Mouse (Mus musculus) thymus, adult 18-20 months (tissue): ENCODE measurements around the gene AC140267.1.

Experiments
- DNase-seq, 2 experiments: peaks; one replicate each; pipeline ENCODE4 v3.0.0; 2022; ENCODE audit warnings: mixed read lengths in 2 of 2

Gene AC140267.1

GRCm38 (mm10) chr15:80232331-80232730 lies 3.3 kb upstream of the AC140267.1 start:
- no peak for DNase-seq

GRCm38 (mm10) chr15:80233053-80233452 lies 2.6 kb upstream of the AC140267.1 start:
- DNase-seq: no peak

DNA sequence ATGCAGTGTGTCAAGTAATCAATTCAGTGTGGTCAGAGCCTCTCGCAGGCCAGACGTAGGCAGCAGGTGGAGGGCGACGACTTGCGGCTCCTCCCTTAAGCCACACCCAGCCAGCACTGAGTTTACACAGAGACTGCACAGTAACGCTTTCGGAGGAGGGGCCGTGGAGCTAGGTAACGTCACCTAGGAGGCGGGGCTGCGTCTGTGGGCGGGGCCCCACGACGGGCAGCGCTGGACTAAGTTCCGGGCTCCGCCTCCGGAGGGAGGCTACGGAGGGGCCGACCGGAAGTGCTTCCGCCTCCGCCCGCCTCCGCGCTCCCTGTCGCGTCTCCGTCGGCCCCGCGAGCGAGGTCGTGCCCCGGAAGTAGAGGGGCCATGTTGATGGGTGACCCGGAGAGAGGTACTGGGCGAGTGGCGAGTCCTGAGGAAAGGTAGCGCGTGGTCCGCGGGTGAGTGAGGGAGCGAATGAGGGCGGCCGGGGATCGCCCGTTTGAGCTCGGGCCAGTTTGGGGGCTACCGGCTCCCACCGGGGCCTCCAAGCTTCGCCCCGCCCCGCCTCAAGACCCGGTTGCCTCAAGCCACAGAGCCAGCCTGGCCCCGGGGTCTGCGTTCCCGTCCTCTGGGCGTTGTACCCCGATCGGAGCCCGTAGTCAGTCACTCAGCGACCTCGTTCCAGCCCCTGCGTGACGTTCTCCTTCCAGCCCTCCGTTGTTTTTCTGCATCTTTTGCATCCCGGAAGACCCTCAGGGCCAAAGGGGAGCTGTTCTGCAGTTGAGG lies 1.7 kb upstream of the AC140267.1 start, which contains the start of gene Mief1:
Gene Mief1 (plus strand): TSS at position 286 of the 777 bp plus-strand sequence.
- peak; percentile 98 for DNase-seq

DNA sequence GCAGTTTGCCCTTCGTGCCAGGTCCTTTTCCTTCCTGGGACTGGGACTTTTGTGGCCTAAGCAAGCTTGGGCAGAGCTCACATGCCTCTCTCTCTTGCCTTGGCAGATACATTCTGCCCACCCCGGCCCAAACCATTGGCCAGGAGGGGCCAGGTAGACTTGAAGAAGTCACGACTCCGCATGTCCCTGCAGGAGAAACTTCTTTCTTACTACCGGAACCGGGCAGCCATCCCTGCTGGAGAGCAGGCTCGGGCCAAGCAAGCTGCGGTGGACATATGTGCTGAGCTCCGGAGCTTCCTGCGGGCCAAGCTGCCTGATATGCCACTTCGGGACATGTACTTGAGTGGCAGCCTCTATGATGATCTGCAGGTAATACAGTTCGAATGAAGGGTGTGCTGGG lies 12.5 kb downstream of the AC140267.1 start:
- no peak for DNase-seq

DNA sequence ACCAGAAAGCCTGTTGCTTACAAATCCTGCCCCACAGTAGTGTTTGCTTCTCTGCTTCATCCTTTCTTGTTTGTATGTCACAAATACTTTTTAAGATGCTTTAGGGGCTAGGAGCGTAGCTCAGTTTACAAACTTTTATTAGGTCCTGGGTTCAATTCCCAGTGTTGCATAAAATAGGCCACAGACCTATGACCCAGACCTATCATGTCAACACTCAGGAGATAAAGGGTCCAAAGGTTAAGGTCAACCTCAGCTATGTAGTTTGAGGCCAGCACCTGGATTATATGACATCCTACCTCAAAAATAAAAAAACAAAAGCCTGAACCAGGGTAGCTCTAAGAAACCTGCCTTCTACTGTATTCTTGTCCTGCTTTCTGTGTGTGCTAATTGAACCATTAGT lies 13.0 kb downstream of the AC140267.1 start:
- DNase-seq: no peak

DNA sequence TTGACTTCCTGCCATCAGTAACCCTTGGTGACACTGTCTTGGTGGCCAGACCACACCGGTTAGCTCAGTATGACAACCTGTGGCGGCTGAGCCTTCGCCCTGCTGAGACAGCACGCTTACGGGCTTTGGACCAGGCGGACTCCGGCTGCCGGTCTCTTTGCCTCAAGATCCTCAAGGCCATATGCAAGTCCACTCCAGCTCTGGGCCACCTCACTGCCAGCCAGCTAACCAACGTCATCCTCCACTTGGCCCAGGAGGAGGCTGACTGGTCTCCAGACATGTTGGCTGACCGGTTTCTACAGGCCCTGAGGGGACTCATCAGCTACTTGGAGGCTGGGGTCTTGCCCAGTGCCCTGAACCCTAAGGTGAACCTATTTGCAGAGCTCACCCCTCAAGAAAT lies 14.0 kb downstream of the AC140267.1 start:
- DNase-seq: no peak

DNA sequence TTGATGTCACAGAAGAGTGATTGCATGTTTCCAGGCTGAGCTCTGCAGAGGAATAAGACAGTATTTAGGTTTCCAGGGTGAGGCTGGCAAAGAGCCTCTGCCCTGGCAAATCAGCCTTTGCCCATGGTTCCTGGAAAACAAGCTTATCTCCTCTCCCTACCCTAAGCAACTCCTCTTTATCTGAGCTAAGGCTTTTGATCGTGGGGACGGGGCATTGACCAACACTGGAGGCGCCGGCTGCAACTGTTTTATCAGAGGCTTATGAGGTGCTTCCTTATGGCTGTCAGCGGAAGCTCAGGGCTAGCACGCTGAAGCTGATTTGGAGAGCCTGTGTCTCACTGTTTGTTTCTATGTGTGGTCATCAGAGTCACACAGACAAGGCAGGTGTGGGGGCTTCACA lies 15.0 kb downstream of the AC140267.1 start:
- DNase-seq: no peak

GRCm38 (mm10) chr15:80253530-80253929 lies 17.9 kb downstream of the AC140267.1 start:
- DNase-seq: no peak

DNA sequence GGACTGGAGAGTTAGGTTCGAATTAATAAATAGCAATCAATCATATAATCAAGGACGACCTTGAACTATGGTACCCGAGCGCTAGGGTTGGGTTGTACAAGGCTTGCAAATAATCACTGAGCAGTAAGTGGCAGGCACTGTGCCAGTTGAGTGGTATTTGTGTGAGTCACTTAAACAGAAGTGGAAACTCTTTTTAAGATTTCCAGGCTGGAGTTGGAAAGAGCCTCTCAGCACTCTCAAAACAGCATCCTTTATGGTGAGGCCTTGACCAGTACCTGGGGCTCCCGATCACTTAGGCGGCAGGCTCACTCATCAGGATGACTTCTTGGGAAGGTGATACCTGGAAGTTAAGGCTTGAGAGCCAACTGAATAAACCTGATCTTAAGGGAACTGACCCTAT lies 18.6 kb downstream of the AC140267.1 start:
- DNase-seq: no peak

- peak; percentile 97 to 98 for DNase-seq
Measured at GRCm38 (mm10) chr15:80254847-80255645, 19.4 kb downstream of the AC140267.1 start, which contains the start of gene Atf4. Atf4 (plus strand) TSS chr15:80255184.

DNA sequence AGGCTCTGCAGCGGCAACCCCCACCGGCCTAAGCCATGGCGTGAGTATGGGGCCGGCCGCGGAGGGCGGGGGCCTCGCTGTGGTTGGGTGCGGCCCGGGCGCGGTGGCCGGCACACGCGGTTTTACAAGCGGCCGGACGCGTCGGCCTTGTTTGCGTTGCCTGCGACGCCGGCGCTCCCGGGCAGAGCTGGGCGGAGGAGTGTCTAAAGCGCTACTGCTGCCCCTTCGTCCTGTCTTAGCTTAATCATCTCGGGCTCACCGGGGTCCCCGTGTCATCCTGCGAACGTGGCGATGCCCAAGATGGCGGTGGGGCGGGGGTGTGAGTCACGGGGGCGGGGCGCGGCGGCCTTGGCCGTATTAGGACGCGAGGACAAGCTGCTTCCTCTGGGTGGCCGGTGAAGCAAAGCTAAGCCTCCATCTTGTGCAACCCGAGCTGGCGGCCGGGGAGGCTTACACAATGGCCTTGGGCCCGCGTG lies 20.0 kb downstream of the AC140267.1 start:
- DNase-seq: peak; percentile 41 to 57

DNA sequence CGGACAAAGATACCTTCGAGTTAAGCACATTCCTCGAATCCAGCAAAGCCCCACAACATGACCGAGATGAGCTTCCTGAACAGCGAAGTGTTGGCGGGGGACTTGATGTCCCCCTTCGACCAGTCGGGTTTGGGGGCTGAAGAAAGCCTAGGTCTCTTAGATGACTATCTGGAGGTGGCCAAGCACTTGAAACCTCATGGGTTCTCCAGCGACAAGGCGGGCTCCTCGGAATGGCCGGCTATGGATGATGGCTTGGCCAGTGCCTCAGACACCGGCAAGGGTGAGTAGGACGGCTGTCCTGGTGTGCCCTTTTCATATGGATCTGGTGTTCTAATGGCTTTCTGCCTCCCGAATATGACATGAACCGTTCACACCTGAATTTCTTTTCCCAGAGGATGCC lies 20.6 kb downstream of the AC140267.1 start:
- DNase-seq: no peak

DNA sequence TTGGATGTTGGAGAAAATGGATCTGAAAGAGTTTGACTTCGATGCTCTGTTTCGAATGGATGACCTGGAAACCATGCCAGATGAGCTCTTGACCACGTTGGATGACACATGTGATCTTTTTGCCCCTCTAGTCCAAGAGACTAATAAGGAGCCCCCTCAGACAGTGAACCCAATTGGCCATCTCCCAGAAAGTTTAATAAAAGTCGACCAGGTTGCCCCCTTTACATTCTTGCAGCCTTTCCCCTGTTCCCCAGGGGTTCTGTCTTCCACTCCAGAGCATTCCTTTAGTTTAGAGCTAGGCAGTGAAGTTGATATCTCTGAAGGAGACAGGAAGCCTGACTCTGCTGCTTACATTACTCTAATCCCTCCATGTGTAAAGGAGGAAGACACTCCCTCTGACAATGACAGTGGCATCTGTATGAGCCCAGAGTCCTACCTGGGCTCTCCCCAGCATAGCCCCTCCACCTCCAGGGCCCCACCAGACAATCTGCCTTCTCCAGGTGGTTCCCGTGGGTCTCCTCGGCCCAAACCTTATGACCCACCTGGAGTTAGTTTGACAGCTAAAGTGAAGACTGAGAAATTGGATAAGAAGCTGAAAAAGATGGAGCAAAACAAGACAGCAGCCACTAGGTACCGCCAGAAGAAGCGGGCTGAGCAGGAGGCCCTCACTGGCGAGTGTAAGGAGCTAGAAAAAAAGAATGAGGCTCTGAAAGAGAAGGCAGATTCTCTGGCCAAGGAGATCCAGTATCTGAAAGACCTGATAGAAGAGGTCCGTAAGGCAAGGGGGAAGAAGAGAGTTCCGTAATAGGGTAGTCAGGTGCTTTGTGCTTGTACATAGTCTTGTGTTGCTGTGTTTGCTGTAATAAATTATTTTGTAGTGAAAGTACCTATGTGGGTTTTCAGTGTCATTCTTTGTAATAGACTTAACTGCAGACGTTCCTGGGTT lies 21.3 kb downstream of the AC140267.1 start:
- DNase-seq: no peak

DNA sequence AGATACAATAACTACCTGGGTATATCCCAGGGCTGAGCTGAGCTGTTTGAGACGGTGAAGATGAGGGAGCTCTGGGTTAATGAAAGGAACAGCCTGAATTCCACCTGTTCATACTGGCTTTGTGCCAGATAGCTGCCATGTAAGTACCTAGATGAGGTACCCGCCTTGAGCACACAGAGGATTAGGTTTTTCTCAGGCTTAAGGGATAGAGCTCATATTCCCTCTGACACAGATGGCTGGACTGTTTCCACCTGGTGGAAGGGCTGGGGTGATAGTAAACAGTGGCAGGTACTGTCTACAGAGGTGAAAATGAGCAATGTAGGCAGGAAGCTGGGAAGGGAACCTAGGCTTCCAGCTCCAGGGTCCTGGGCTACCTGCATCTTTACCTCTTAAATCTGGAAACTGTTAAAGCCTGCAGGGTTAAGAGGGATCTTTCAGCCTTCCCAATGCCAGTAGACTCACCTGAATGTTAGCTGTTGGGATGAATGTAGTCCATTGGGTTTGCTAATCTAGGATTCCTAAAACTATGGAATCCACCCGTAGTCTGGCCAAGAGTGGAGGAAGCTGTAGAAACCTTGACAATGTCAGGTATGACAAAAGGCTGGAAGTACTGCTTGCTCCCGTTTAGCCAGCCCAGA lies 22.1 kb downstream of the AC140267.1 start:
- no peak for DNase-seq

DNA sequence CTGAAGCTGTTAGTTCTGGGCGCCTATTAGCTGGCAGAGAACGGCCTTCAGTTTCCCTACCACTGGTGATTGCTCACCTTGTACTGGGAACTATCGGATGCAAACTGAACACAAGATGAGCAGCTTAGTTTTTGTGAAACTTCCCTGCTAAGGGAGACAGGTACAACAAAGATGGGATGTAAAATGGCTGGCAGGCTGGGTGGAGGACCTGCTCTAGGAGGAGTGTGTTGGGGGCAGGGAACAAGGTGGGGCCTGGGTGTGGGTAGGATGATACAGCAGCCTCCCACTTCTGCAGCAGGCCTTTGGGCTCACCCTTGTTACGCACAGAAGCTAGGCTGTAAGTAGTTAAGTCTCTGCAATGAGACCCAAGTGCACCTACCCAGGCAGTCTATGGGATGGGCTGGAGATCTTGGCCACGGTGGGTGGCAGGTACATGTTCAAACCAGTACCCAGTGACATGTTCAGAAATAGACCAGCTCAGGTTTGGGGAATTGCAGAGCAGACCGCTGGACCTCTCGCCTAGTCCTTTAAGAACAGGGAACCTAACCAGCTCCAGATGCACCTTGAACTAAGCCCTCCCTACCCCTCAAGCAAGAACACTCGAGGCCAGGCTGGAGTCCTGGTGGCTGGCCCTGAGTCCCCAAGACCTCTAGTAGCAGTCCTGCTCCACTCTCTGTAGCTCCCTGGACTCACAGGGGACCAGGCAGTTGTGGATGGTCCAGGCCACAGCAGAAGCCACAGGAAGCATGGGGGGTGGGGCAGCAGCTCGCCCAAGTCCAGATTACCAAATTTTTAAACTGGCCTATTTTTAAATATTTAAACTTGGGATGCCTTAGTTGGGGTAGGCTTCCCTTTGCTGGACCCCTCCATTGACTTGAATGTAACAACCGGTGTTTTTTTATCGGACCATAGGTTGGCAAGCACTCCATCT lies 22.9 kb downstream of the AC140267.1 start:
- DNase-seq: no peak

GRCm38 (mm10) chr15:80259406-80260045 lies 23.9 kb downstream of the AC140267.1 start:
- DNase-seq: no peak

GRCm38 (mm10) chr15:80260677-80261076 lies 25.0 kb downstream of the AC140267.1 start:
- peak; percentile 35 to 47 for DNase-seq

- DNase-seq: no peak
Measured at GRCm38 (mm10) chr15:80261100-80261499, 25.5 kb downstream of the AC140267.1 start.

DNA sequence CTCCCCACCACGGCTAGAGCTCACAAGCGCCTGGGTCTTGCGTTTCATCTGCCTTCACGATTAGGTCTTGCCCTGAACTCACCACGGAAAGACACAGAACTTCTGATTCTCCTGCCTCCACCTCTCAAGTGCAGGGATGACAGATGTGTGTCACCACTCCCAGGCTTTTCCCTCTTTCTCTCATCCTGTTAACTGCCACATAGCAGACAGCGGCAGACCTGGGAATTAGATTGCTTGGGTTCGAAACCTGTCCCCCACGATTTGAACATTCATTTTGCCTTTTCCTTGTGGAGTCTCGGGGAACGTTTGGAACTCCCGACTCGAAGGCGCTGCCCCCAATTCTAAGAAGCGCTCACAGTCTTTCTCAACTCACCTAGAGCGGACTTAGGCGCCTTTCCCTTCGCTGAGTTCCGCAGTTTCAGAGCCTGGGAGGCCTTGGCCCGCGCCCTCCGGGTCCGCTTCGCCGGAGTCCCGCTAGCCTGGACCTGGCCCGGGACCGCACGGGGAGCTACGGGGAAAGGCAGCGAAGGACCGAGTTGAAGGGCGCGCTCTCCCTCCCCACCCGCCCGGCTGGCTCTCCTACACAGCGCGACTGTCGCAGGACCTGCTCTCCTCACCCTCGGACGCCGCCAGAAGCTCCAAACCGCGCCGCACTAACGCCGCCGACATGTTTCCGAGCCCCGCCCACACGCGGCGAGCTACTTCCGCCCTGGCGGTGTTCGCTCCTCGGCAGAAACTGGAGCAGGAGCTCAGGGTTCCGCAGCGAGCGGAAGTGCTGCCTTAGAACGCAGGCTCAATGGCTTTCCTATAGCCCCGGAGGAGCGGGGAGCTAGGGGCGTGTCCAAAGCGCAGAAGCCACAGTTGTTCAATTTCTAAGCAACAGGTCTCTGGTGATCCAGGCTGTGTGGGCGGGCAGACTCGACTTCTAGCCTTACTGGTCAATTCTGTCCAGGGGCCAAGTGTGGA lies 28.3 kb downstream of the AC140267.1 start, which contains the start of gene Rps19bp1:
Gene Rps19bp1 (minus strand): TSS at position 706 of the 966 bp plus-strand sequence.
- DNase-seq: peak; percentile 79 to 85
